Mouse (Mus musculus) testis, adult 2 months (tissue): ENCODE results near the gene Lepr. TPM values are rescaled to one million over a fixed set of nuclear protein-coding genes. Genes with fewer than 3 reads are reported as not detected.

ENCODE experiments used
- H3K27ac ChIP-seq: fragments of 200-500 bp; 2 replicates; pipeline ENCODE4 v1.5.1; 2012; ENCODE audit warnings: low read depth, low read length; ENCODE audit not compliant: control insufficient read depth, insufficient read depth
- H3K27me3 ChIP-seq: fragments of 200-500 bp; 2 replicates; pipeline ENCODE4 v1.6.1; 2012; ENCODE audit warnings: mild to moderate bottlenecking, low read length, moderate library complexity; ENCODE audit not compliant: control insufficient read depth, insufficient read depth
- H3K36me3 ChIP-seq: fragments of 200-500 bp; 2 replicates; pipeline ENCODE4 v1.6.1; 2012; ENCODE audit warnings: mild to moderate bottlenecking, low read length; ENCODE audit not compliant: control insufficient read depth, insufficient read depth
- H3K4me1 ChIP-seq: fragments of 200-500 bp; 2 replicates; pipeline ENCODE4 v1.6.1; 2012; ENCODE audit warnings: low read length; ENCODE audit not compliant: control insufficient read depth, insufficient read depth
- H3K4me3 ChIP-seq: fragments of 200-500 bp; 2 replicates; pipeline ENCODE4 v1.5.1; 2012; ENCODE audit warnings: low read depth, mild to moderate bottlenecking, low read length, moderate library complexity, mixed read lengths; ENCODE audit not compliant: control insufficient read depth
- CTCF ChIP-seq: fragments of 200-500 bp; IDR thresholded peaks from 2 replicates; pipeline ENCODE4 v1.5.1; 2012; ENCODE audit warnings: low read depth, mild to moderate bottlenecking, inconsistent platforms, low read length, moderate library complexity; ENCODE audit not compliant: control insufficient read depth, insufficient read depth, insufficient replicate concordance
- POLR2A ChIP-seq: fragments of 200-500 bp; IDR thresholded peaks from 2 replicates; pipeline ENCODE4 v1.6.1; 2012; ENCODE audit warnings: low read depth, mild to moderate bottlenecking, inconsistent platforms, low read length, moderate library complexity; ENCODE audit not compliant: control insufficient read depth
- polyA plus RNA-seq: library from polyadenylated mRNA; depleted of rRNA; stranded (reverse); fragments of >200 nt; gene quantifications from 2 replicates; pipeline ENCODE4 v1.2.3, GENCODE M21; 2012

Lepr gene
- polyA plus RNA-seq, 1 experiment = 0.19 TPM

DNA sequence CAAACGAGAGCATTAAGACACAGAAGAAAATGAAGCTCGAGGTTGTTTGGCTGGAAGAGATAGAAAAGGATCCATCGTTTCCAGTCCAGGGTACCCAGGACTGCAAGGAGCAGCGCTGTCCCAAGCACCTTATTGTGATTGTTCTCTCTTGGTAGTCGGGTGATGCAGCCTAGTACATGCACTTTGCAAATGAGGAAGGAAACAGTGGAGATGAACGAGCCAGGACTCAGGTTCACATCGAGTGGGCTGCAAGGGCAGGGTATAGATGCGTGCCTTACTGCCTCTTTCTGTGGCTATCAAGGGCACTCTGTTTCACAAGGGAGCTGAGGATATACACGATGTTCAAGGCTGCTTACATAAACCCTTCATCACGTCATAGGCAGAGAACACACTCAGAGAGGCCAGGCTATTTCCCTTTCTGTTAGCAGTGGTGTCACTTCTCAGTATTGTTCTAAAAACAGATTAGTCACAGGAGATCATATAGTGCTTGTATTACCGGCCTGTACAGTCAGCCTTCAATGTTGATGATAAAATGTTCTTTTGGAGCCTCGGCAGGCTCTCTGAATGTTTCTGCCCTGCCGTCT is 30.9 kb upstream of the Lepr start:
- no peak overlapping the region for H3K4me3 ChIP-seq
- no peak for TF ChIP-seq CTCF
- TF ChIP-seq POLR2A = no peak
- no peaks in the 10 kb centered on the region for H3K27me3 ChIP-seq
- H3K4me1 ChIP-seq = no peaks in the 10 kb centered on the region
- no peak overlapping the region for H3K27ac ChIP-seq
- no peaks in the 10 kb centered on the region for H3K36me3 ChIP-seq

DNA sequence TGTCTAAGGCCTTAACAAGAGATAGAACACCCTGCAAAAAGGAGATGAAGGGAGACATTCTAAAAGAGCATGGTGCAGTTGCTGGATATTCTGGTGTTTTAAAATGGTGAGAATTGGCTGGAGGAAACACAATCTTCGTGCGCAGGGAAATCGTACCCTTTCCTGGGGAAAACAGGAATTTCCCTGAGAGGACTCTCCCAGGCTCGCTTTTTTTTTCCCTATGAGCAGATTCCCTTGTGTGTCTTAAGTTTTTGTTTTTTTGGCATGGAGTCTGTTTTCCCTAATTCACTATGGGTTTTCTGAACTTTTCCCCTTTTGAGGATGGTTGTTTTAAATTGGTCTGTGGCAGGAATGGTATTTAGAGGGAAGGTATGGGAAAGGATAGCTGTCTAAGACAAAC is 28.0 kb upstream of the Lepr start:
- Histone ChIP-seq H3K36me3 (no peaks in the 10 kb centered on the region), H3K27ac (no peak overlapping the region), H3K27me3 (no peaks in the 10 kb centered on the region), H3K4me1 (no peaks in the 10 kb centered on the region), H3K4me3 (no peak overlapping the region)
- TF ChIP-seq CTCF (no peak), POLR2A (no peak)

DNA sequence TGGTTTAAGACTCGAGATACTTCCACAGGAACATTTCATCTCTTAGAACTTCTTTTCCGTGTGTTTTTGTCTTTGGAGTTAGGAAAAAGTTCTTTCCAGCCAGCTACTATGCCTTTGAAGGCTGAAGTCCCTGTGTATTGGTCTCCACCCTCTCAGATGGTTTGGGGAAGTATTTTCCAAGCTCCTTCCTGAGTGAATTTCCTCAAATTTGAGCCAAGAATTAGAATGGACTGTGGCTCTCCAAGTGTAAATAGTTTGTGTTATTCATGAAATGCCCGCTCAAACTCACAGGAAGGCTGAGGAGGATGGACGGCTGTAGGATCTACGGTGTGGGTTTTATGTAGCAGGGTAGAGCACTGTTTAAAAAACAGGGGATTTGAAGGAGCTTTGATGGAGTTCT is 27.6 kb upstream of the Lepr start:
- H3K4me1 ChIP-seq = no peaks in the 10 kb centered on the region
- H3K27me3 ChIP-seq = no peaks in the 10 kb centered on the region
- H3K36me3 ChIP-seq = no peaks in the 10 kb centered on the region
- H3K27ac ChIP-seq = no peak overlapping the region
- TF ChIP-seq POLR2A (no peak), CTCF (no peak)
- H3K4me3 ChIP-seq = no peak overlapping the region

DNA sequence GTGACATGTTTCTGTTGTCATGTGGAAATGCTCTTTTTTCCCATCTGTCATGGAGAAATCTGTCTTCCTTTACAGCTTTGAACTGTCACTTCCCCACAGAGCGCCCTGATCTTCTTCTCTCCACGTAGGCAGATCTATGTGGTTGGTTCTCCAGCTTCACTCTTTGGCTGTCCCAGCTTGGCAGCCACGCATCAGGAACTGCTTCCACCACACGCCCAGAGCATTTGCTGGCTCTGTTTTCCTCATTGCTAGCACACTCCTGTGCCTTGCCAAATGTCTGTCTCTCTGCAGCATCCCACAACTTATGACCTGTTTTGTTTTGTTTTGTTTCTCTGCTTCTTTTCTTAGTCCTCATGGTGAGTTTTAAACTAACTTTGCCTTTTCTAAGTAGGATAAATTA is 24.3 kb upstream of the Lepr start:
- Histone ChIP-seq H3K27ac (no peak overlapping the region), H3K4me3 (no peak overlapping the region), H3K27me3 (no peaks in the 10 kb centered on the region), H3K4me1 (no peaks in the 10 kb centered on the region), H3K36me3 (no peaks in the 10 kb centered on the region)
- TF ChIP-seq POLR2A = no peak
- TF ChIP-seq CTCF = no peak

DNA sequence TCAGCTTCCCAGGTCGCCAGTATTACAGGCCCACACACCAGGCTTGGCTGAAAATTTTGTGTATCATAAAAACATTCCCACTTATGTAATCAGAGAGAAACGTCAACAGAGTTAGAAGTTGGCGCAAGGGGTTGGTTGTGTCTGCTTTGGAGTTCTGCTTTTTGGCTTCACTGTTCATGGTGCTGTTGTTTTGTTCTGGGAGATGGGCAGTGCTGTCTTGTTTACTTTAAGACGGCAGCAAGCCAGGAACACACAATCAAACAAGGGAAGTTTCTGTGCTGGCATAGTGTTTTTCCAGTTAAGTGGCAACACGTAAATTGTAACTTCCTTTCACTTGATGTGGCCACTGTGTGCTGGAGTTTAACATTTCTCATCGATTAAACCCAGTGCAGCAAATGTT is 22.7 kb upstream of the Lepr start:
- no peak overlapping the region for H3K27ac ChIP-seq
- H3K27me3 ChIP-seq = no peaks in the 10 kb centered on the region
- no peaks in the 10 kb centered on the region for H3K36me3 ChIP-seq
- no peak overlapping the region for H3K4me3 ChIP-seq
- no peaks in the 10 kb centered on the region for H3K4me1 ChIP-seq
- TF ChIP-seq CTCF (no peak), POLR2A (no peak)

DNA sequence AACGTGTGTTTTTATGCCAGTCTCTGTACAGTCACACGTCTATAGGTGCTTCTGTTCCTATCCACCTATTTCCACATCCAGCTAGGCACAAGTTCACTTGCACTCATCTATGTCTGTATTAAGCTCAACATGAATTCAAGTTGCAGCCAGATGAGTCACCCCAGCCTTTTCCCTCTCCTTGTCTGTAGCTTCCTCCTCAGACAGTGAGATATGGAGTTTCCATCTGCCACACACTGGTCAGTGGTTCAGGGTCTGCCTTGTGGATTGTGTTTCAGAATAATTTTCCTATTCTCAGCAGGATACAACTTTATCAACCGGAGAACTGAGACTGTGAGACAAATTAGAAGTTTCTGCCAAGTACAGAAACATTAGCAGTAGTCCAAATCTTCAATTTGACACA is 20.0 kb upstream of the Lepr start:
- TF ChIP-seq POLR2A (no peak), CTCF (no peak)
- no peak overlapping the region for H3K4me3 ChIP-seq
- no peaks in the 10 kb centered on the region for H3K27me3 ChIP-seq
- no peaks in the 10 kb centered on the region for H3K4me1 ChIP-seq
- no peak overlapping the region for H3K27ac ChIP-seq
- no peaks in the 10 kb centered on the region for H3K36me3 ChIP-seq

DNA sequence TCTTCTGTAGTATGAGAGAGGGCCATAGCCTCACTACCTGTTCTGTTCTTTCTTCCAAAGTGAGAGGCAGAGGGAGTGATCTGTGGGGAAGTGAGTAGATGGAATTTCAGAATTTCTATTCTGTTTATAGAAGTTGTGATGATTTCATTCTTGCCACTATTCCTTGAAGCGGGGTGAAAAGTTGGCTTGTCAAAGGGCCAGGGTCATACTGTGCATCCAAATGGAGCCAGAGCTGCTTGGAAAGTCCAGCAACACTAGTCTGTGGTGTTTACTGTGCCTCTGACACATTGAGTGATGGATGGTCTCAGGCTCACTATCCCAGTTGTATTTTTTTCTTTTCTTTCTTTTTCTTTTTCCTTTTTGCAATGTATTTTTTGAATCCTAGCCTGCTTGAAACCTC is 17.8 kb upstream of the Lepr start:
- H3K27ac ChIP-seq = no peak overlapping the region
- no peak overlapping the region for H3K4me3 ChIP-seq
- TF ChIP-seq CTCF (no peak), POLR2A (no peak)

DNA sequence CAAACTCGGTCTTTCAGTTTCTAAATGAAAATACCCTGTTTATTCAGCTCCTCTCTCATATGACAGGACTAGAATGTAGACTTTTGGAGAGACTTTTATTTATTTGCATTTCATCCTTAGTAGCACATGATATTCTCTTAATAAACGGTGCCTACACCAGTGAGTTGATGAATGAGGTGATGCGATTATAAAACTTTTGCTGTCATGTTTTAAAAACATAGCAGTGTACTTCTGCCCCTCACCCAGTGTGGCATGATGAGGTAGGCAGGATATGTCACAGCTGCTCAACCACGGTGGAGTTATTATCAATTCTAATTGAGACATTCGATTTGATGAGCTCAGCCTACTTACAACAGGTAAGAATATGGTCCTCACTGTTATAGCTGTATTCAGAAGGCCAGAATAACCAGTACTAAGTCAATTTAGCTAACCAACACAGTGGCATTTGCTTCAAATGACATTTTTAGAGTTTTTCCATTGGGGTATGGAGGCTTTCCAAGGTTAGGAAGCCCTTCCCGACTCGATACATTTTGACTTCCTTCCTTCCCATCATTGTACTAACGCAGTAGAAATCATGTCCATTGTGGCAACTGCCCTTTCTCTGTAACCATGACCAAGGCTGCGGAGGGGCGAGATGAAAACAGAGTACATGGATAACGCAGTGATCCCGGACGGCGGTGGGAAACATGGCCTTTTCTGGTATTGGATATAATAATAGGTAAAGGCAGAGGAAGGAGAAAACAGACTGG is 16.1 kb upstream of the Lepr start:
- H3K4me1 ChIP-seq = no peaks in the 10 kb centered on the region
- H3K27ac ChIP-seq = no peak overlapping the region
- H3K36me3 ChIP-seq = no peaks in the 10 kb centered on the region
- H3K4me3 ChIP-seq = no peak overlapping the region
- TF ChIP-seq POLR2A = no peak
- TF ChIP-seq CTCF = no peak
- no peaks in the 10 kb centered on the region for H3K27me3 ChIP-seq

More for the DNA sequence above, 17.8 kb upstream of the Lepr start:
- no peaks in the 10 kb centered on the region for H3K36me3 ChIP-seq
- no peaks in the 10 kb centered on the region for H3K27me3 ChIP-seq
- H3K4me1 ChIP-seq = no peaks in the 10 kb centered on the region
